Mouse (Mus musculus) embryonic facial prominence, embryonic 12.5 days (tissue): ENCODE measurements around the gene Acox2. TPM values are rescaled to one million over a fixed set of nuclear protein-coding genes. Genes with fewer than 3 reads are reported as not detected.
A peak's percentile ranks its signal among the peaks of the same experiment; 100 is the strongest.
"Not testable (repeated sequence)": the region's sequence is repeated elsewhere in the genome, so short reads cannot be mapped to it uniquely, and the experiment has no call there.

Experiments used
- ATAC-seq: fragments of 200-750 bp; cut with Nextera tagmentation; 2 replicates; pipeline ENCODE4 v1.8.0; 2017; ENCODE audit not compliant: insufficient number of reproducible peaks, insufficient read depth, low FRiP score, low TSS enrichment
- H3K27ac ChIP-seq: fragments of 300-500 bp; sonication (generic); 2 replicates; pipeline ENCODE4 v1.5.1; 2016; ENCODE audit warnings: mild to moderate bottlenecking
- H3K27me3 ChIP-seq: fragments of 300-500 bp; sonication (generic); 2 replicates; pipeline ENCODE4 v1.6.1; 2016; ENCODE audit warnings: mild to moderate bottlenecking, moderate library complexity
- H3K36me3 ChIP-seq: fragments of 300-500 bp; sonication (generic); 2 replicates; pipeline ENCODE4 v1.6.1; 2016; ENCODE audit warnings: mild to moderate bottlenecking
- H3K4me1 ChIP-seq: fragments of 300-500 bp; sonication (generic); 2 replicates; pipeline ENCODE4 v1.6.1; 2016
- H3K4me2 ChIP-seq: fragments of 300-500 bp; sonication (generic); replicated peaks from 2 replicates; pipeline ENCODE4 v1.6.1; 2016; ENCODE audit warnings: mild to moderate bottlenecking, moderate library complexity
- H3K4me3 ChIP-seq: fragments of 300-500 bp; sonication (generic); 2 replicates; pipeline ENCODE4 v1.5.1; 2016; ENCODE audit warnings: mild to moderate bottlenecking
- H3K9ac ChIP-seq: fragments of 300-500 bp; sonication (generic); 2 replicates; pipeline ENCODE4 v1.6.1; 2016; ENCODE audit warnings: mild to moderate bottlenecking, moderate library complexity
- H3K9me3 ChIP-seq: fragments of 300-500 bp; sonication (generic); 2 replicates; pipeline ENCODE4 v1.6.1; 2016; ENCODE audit warnings: mild to moderate bottlenecking, moderate library complexity
- WGBS: fragments of 180-500 bp; shearing (Covaris S2); methylation state at CpG from one replicate; pipeline ENCODE4 v1.1.7; 2016; 5-methylcytosine and 5-hydroxymethylcytosine counted together
- polyA plus RNA-seq: library from polyadenylated mRNA; unstranded; fragments of >200 nt; fragmentation: Nextera tagmentation; extraction: Ambion mirVana; gene quantifications from 2 replicates; pipeline ENCODE4 v1.2.1, GENCODE M21; 2016

Gene Acox2
- not detected in 2 replicates for polyA plus RNA-seq

DNA sequence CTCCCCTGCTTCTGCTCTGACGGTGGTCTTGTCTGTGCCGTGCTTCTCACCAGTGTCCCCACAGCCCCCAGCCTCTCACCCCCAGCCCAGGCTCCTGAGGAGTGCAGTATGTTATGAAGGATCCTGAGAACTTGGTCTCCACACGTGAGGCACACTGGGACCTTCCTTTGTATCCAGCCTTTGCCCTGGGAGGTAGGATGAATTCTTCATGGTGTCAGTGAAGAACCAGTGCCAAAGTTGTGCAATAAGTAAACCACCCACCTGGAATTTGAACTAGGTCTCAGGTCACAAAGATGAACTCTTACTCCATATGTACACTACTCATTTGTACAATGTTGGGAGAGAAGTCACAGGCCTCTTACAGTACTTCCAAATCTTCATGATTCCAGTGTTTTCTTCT is at the start of gene Acox2:
Acox2 (minus strand) TSS at position 188 of the 400 bp plus-strand sequence.
- no peak for ATAC-seq
- 77% methylated on average over 3 of the region's 3 CpGs for WGBS

DNA sequence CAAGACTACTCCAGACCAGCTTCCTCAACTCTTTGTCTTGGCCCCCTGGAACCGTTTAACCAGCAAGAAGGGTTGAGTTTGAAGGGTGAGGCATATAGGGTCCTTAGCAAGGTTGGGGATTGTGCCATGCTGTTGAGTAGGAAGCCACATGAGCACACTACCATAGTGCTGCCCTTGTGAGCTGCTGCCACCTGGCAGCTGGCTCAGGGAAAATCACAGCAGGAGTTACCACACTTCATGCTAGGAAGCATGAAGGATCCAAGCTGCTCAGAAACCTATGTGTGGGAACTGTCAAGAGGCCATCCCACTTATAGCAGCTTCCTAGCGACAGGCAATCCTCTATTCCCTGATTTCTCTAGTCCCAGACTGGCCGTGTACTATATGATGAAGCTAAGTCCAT is 49.5 kb upstream of the Acox2 start:
- Histone ChIP-seq H3K9me3 (no peaks in the 10 kb centered on the region), H3K27me3 (no peaks in the 10 kb centered on the region), H3K27ac (no peak overlapping the region), H3K4me2 (no peak overlapping the region), H3K36me3 (no peaks in the 10 kb centered on the region), H3K4me1 (0 out of 2 replicates have a peak, but pooled peaks cover 7% of the 10 kb centered on the region), H3K4me3 (no peak overlapping the region), H3K9ac (no peak overlapping the region)
- 69% methylated on average over 3 of the region's 3 CpGs for WGBS
- ATAC-seq: no peak

More for the DNA sequence above, at the start of gene Acox2:
- Histone ChIP-seq H3K27me3 (no peaks in the 10 kb centered on the region), H3K36me3 (no peaks in the 10 kb centered on the region), H3K4me2 (no peak within 1 kb of the TSS), H3K9me3 (no peaks in the 10 kb centered on the region), H3K9ac (no peak within 1 kb of the TSS), H3K27ac (no peak within 1 kb of the TSS), H3K4me1 (no peaks in the 10 kb centered on the region), H3K4me3 (no peak within 1 kb of the TSS)

DNA sequence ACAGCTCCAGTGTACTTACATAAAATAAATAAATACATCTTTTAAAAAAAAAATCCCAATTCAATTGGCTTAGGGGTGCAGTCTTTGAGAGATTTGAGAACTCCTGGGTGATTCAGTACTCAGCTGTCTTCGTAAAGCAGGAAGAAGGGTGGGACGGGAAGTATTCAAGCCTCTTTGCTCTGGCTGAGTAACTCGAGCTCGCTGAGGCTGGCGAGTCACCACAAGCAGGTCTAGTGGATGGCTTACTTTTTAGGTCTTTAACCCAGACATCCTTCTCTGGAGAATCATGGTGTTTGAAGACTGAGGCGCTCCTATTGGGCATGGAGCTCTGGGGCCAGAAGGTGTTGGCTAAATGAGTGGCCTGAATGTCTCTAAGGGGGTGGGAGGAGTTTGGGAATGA is 47.7 kb upstream of the Acox2 start:
- Histone ChIP-seq H3K27ac (no peak overlapping the region), H3K9ac (no peak overlapping the region), H3K9me3 (no peaks in the 10 kb centered on the region), H3K27me3 (no peaks in the 10 kb centered on the region), H3K4me2 (no peak overlapping the region), H3K4me1 (0 out of 2 replicates have a peak, but pooled peaks cover 6% of the 10 kb centered on the region), H3K36me3 (no peaks in the 10 kb centered on the region), H3K4me3 (no peak overlapping the region)
- WGBS: 71% methylated on average over 6 of the region's 6 CpGs
- no peak for ATAC-seq

DNA sequence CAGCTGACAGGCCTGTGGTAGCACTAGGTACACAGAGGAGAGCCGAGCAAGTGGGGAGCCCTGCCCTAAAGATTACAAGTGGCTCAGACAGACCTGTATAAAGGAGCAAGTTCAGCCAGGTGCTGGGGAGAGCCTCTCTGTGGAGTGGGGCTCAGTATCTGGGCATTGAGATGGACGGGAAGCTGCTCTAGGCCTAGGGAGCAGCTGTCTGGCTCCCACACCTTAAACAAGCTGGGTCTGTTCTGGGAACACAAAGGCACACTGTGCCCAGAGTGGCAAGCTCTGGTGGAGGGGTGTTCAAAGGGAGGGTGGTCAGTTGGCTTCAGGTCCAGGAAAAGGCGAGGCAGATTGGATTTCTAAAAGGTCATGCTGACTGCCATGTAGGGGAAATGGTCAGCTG is 45.9 kb upstream of the Acox2 start:
- no peak overlapping the region for H3K4me2 ChIP-seq
- no peaks in the 10 kb centered on the region for H3K27me3 ChIP-seq
- 0 out of 2 replicates have a peak, but pooled peaks cover 6% of the 10 kb centered on the region for H3K4me1 ChIP-seq
- 42% methylated on average over 3 of the region's 3 CpGs for WGBS
- H3K4me3 ChIP-seq: no peak overlapping the region
- H3K36me3 ChIP-seq: no peaks in the 10 kb centered on the region
- H3K9ac ChIP-seq: no peak overlapping the region
- no peak overlapping the region for H3K27ac ChIP-seq
- no peak for ATAC-seq
- H3K9me3 ChIP-seq: no peaks in the 10 kb centered on the region

DNA sequence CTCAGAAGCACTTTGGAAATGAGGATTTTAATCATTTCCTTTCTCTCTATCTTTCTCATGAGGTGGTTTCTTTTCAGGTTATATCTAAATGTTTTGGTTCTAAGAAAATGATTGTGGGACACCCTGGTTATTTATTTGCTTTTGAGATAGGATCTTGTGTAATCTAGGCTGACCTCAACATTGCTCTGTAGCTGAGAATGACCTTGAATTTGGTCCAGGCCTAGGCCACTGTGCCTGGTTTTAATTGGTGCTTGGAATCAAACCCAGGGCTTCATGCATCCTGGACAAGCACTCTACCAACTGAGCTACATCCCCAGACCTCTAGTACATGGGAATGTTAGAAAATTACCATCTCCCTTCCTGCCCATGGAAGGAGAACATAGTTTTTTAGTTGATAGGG is 44.9 kb upstream of the Acox2 start:
- Histone ChIP-seq H3K36me3 (no peaks in the 10 kb centered on the region), H3K9me3 (no peaks in the 10 kb centered on the region), H3K4me2 (no peak overlapping the region), H3K4me3 (no peak overlapping the region), H3K27ac (no peak overlapping the region), H3K4me1 (no peaks in the 10 kb centered on the region), H3K27me3 (0 out of 2 replicates have a peak, but pooled peaks cover 3% of the 10 kb centered on the region), H3K9ac (no peak overlapping the region)
- ATAC-seq: no peak

DNA sequence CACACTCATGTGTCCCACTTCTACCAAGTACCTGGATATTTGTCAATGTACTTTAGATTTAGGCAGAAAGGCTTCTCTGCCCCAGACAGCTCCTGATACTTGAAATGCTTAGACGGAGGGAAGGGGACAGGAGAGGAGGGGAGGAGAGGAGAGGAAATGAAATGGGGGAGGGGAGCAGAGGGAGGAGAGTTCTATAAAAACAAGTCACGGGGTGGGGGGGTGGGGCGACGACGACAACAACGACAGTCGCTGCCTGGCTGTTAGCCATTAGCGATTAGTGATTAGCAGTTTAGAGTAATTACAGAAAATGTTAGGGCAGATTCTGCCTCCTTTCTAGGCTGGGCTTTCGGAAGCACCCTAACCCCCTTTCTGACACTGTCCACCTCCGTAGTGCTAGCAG is 43.5 kb upstream of the Acox2 start:
- Histone ChIP-seq H3K27me3 (0 out of 2 replicates have a peak, but pooled peaks cover 3% of the 10 kb centered on the region), H3K4me2 (no peak overlapping the region), H3K36me3 (no peaks in the 10 kb centered on the region), H3K9ac (no peak overlapping the region), H3K4me1 (no peaks in the 10 kb centered on the region), H3K27ac (no peak overlapping the region), H3K9me3 (no peaks in the 10 kb centered on the region), H3K4me3 (no peak overlapping the region)
- 13% methylated on average over 10 of the region's 10 CpGs for WGBS
- no peak for ATAC-seq

DNA sequence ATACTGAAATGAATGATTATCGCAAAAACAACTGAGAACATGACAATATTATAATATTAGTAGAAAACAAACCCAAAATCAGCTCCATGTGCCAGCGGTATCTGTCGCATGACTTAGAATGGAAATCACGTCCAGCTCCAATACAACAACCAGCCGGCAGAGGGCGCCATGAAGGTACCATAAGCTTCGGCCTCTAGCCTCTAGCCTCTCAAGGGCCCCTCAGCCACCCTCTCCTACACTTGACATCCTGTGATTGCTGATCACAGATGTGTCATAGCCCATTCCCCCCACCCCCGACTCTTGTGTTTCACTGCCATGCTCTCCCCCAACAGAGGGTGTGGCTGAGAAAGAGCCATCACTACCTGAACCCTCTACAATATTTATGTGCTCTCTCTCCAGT is 41.1 kb upstream of the Acox2 start:
- Histone ChIP-seq H3K9ac (no peak overlapping the region), H3K4me1 (no peaks in the 10 kb centered on the region), H3K36me3 (no peaks in the 10 kb centered on the region), H3K4me2 (no peak overlapping the region), H3K27ac (no peak overlapping the region), H3K9me3 (no peaks in the 10 kb centered on the region), H3K4me3 (no peak overlapping the region), H3K27me3 (0 out of 2 replicates have a peak, but pooled peaks cover 3% of the 10 kb centered on the region)
- ATAC-seq: no peak
- 27% methylated on average over 8 of the region's 8 CpGs for WGBS

DNA sequence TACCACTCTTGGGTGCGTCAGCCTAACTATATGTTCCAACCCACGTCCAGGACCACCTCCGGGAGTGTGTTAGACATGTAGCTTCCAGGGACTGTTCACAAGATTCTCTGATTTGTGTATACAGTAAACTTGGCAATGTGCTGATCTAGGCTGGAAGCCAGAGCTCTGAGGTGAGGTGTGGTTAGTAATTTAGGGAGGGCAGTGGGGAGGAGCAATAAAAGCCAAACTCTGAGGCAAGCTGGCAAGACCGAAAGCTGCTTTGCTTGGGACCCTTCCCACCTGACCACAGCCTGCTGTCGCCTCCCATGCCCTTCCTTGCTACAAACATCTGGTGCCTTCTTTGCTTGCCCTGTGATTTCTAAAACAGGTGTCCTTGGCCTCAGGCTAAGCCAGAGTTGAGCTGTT is 38.7 kb upstream of the Acox2 start:
- Histone ChIP-seq H3K4me3 (no peak overlapping the region), H3K27ac (no peak overlapping the region), H3K9me3 (no peaks in the 10 kb centered on the region), H3K4me2 (no peak overlapping the region), H3K4me1 (no peaks in the 10 kb centered on the region), H3K36me3 (no peaks in the 10 kb centered on the region), H3K9ac (no peak overlapping the region), H3K27me3 (0 out of 2 replicates have a peak, but pooled peaks cover 3% of the 10 kb centered on the region)
- no peak for ATAC-seq
- WGBS: 84% methylated on average over 5 of the region's 5 CpGs

DNA sequence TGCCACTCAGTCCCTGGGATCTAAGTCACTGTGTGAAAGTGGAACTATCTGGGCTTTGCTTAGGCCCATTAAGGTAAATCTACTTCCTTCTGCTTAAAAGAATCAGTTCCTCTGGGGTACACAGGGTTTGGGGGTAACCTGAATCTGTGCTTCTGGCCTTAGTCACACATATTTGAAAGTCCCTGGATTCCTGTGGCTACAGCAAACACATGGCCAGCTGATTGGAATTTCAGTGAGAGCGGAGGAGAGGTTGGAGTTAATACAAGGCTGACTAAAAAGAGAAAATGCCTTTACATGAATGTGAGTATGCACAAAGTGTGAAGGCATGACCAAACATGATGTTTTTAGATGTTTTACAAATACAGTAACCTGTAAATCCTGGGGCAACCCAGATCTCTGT is 35.1 kb upstream of the Acox2 start:
- no peak for ATAC-seq
- no peak overlapping the region for H3K4me2 ChIP-seq
- peaks cover 12% of the 10 kb centered on the region; the same call in 1 of the 2 replicates for H3K9me3 ChIP-seq
- no peaks in the 10 kb centered on the region for H3K4me1 ChIP-seq
- no peaks in the 10 kb centered on the region for H3K36me3 ChIP-seq
- H3K27me3 ChIP-seq: no peaks in the 10 kb centered on the region
- H3K4me3 ChIP-seq: no peak overlapping the region
- 67% methylated on average over 1 of the region's 1 CpGs for WGBS
- no peak overlapping the region for H3K27ac ChIP-seq
- no peak overlapping the region for H3K9ac ChIP-seq

DNA sequence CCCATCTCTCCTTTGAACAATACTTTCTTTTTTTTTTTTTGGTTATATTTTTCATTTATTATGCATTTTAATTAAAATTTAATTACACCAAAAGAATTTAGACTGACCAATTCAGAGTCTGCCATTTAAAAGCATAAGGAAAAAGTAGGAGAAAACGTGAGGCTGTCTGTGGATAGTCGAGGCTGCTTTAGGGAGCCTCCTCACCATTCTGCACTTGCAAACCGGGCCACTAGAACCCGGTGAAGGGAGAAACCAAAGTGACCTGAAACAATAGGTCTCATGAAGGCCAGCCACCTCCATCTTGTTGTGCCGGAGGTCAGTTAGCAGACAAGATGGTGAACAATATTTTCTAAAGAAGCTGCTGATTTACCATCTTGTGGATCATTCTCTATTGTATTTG is 27.4 kb upstream of the Acox2 start:
- 81% methylated on average over 5 of the region's 5 CpGs for WGBS
- H3K27me3 ChIP-seq, H3K27ac ChIP-seq, H3K9ac ChIP-seq, H3K9me3 ChIP-seq, H3K36me3 ChIP-seq, H3K4me3 ChIP-seq, H3K4me2 ChIP-seq, H3K4me1 ChIP-seq: not testable (repeated sequence)
- ATAC-seq: peak; percentile 82; the same call in 1 of the 2 replicates

DNA sequence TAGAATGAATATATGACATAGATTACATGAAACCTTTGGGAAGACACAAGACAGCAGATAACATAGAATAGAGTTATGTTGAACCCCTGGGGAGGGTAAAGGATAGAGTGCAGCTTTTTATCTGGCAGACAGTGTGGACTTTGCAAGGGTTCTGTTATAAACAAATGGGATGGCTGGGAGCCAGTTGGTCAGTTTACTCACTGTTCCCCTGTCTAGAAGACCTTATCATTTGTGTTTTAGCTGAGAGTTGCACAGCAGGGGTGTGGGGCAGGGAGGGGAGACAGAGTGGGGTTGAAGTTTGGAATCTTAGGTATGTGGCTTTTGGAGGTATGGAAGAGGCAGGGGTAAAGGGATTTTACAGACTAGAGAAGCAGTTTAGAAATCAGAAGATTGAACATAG is 24.6 kb upstream of the Acox2 start:
- H3K27ac ChIP-seq: no peak overlapping the region
- H3K4me1 ChIP-seq: no peaks in the 10 kb centered on the region
- H3K9me3 ChIP-seq: no peaks in the 10 kb centered on the region
- ATAC-seq: no peak
- H3K9ac ChIP-seq: no peak overlapping the region
- no peak overlapping the region for H3K4me3 ChIP-seq
- H3K27me3 ChIP-seq: no peaks in the 10 kb centered on the region
- no peaks in the 10 kb centered on the region for H3K36me3 ChIP-seq
- no peak overlapping the region for H3K4me2 ChIP-seq

DNA sequence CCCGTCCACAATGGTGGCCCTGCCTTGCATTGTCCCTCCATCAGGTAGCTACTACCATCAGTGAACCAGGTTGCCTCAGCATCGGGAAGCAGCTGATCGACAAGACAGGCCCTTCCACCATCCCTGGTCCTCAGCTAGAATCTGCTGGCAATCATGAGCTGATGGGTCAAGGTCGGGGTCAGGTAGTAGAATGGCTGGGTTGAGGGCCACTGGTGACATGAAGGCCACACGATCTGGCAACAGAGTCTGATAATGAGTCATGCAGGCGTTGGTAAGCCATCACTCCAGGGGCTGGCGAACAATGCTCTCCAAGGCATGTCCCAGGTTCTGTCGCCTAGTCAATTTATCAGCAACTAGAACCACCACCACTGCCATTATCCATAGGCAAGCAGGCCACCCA is 12.1 kb upstream of the Acox2 start:
- 84% methylated on average over 8 of the region's 8 CpGs for WGBS
- ATAC-seq: not testable (repeated sequence)

DNA sequence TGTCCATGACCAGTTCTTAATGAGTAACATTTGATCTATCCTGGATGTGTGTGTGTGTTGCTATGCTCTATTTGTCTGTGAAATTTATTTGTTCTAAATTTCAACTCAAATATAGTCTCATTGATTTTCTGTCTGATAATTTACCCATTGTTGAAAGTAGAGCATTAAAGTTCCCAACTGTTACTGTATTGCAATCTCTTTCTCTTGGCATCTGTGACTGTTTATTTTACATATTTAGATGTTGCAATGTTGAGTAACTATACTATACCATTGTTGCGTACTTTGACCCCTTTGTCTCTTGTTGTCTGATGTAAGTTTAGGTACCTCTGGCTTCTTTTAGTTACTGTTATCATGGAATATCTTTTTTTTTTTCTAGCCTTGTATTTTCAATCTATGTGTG is 5.2 kb upstream of the Acox2 start:
- no peak overlapping the region for H3K9ac ChIP-seq
- H3K27ac ChIP-seq: no peak overlapping the region
- H3K4me3 ChIP-seq: no peak overlapping the region
- H3K36me3 ChIP-seq: no peaks in the 10 kb centered on the region
- H3K9me3 ChIP-seq: no peaks in the 10 kb centered on the region
- H3K27me3 ChIP-seq: no peaks in the 10 kb centered on the region
- no peaks in the 10 kb centered on the region for H3K4me1 ChIP-seq
- WGBS: 100% methylated on average over 1 of the region's 1 CpGs
- no peak for ATAC-seq
- H3K4me2 ChIP-seq: no peak overlapping the region

More for the DNA sequence above, 12.1 kb upstream of the Acox2 start:
- not testable (repeated sequence) for H3K36me3 ChIP-seq, H3K4me1 ChIP-seq, H3K9ac ChIP-seq, H3K27ac ChIP-seq, H3K4me3 ChIP-seq, H3K4me2 ChIP-seq, H3K9me3 ChIP-seq, H3K27me3 ChIP-seq
